ENCODE assay signal across 8 mouse cellular contexts in genomic region chr11:96318368-96319070, GRCm38 (mm10). TPM values are rescaled to one million over a fixed set of nuclear protein-coding genes. Genes with fewer than 3 reads are reported as not detected.
DNase-seq lines count a peak whose midpoint lies in the region; ATAC-seq lines count a peak whose summit lies in the region.

No protein-coding gene starts in this region.

- WGBS in lung, embryonic 15.5 days = under 1% methylated on average over 34 of the region's 45 CpGs

- H3K4me3 ChIP-seq in lung, embryonic 15.5 days = peak overlapping the region; percentile 58

- no peaks in the 10 kb centered on the region for H3K36me3 ChIP-seq in lung, embryonic 15.5 days

- peak; percentile 48 to 63 for DNase-seq in B cell, adult 2 months
- DNase-seq in adrenal gland, postnatal 14 days = peak; percentile 91
- DNase-seq in heart, adult 18-20 months = peak; percentile 59 to 78
- DNase-seq in kidney, adult 18-20 months = peak; percentile 86
- DNase-seq in ovary, postnatal 36 days (ENCODE audit: low spot score) = peak; percentile 55
- DNase-seq in gastrocnemius, postnatal 14 days = no peak
- DNase-seq in left cerebral cortex, postnatal 36 days (ENCODE audit: low spot score in 2 of 2) = no peak

- peak overlapping the region; percentile 99 for H3K27ac ChIP-seq in lung, embryonic 15.5 days

- peaks cover 21% of the 10 kb centered on the region; the same call in 1 of the 2 replicates for H3K4me1 ChIP-seq in lung, embryonic 15.5 days

- peaks cover 65% of the 10 kb centered on the region for H3K27me3 ChIP-seq in lung, embryonic 15.5 days

- peak overlapping the region; percentile 77 for H3K9ac ChIP-seq in lung, embryonic 15.5 days

- H3K9me3 ChIP-seq in lung, embryonic 15.5 days = no peaks in the 10 kb centered on the region

- intact Hi-C loops in gastrocnemius, postnatal 14 days (cut with DNase I; ENCODE audit: low total_unique reads) = no loop called here
- intact Hi-C loops in left cerebral cortex, postnatal 36 days (cut with DNase I) = loop anchor here (10.0 kb wide), 1 partner anchor 314 kb away; the partner anchor contains the start of gene Igf2bp1

- H3K4me2 ChIP-seq in lung, embryonic 15.5 days = peak overlapping the region; percentile 70

- ATAC-seq in lung, embryonic 15.5 days (ENCODE audit: borderline replicate concordance, extremely low read depth, low FRiP score, low TSS enrichment) = peak; percentile 73

RNA-seq across cellular contexts. Expression of gene Hoxb4, which starts 0.5 kb away (rescaled TPM):
- 14.0 and 15.7 TPM in 2 replicates for total RNA-seq in adrenal gland, postnatal 14 days (2021)
- total RNA-seq in heart, adult 18-20 months (2021) = under 1 TPM; 0.62 to 0.64 TPM
- polyA plus RNA-seq in lung, embryonic 15.5 days (2015; fragmentation: Nextera tagmentation; extraction: Ambion mirVana) = 4.3 and 4.4 TPM in 2 replicates
- total RNA-seq in gastrocnemius, postnatal 14 days (2021) = under 1 TPM; 0.51 to 0.53 TPM
- total RNA-seq in left cerebral cortex, postnatal 36 days (2021) = not detected

RNA-seq across cellular contexts. Expression of gene Hoxb3, which starts 4.6 kb away (rescaled TPM):
- 17.1 and 26.0 TPM in 2 replicates for total RNA-seq in adrenal gland, postnatal 14 days (2021)
- total RNA-seq in heart, adult 18-20 months (2021) = under 1 TPM; 0.12 to 0.57 TPM
- polyA plus RNA-seq in lung, embryonic 15.5 days (2015; fragmentation: Nextera tagmentation; extraction: Ambion mirVana) = 3.0 and 3.8 TPM in 2 replicates
- total RNA-seq in gastrocnemius, postnatal 14 days (2021) = under 1 TPM; 0.66 to 0.80 TPM
- total RNA-seq in left cerebral cortex, postnatal 36 days (2021) = not detected

RNA-seq across cellular contexts. Expression of gene Hoxb5, which starts 15.4 kb away (rescaled TPM):
- total RNA-seq in adrenal gland, postnatal 14 days (2021) = 17.1 and 18.7 TPM in 2 replicates
- under 1 TPM; 0.12 to 0.21 TPM for total RNA-seq in heart, adult 18-20 months (2021)
- polyA plus RNA-seq in lung, embryonic 15.5 days (2015; fragmentation: Nextera tagmentation; extraction: Ambion mirVana) = 46.1 and 54.1 TPM in 2 replicates
- total RNA-seq in gastrocnemius, postnatal 14 days (2021) = under 1 TPM; 0.90 to 0.91 TPM
- not detected for total RNA-seq in left cerebral cortex, postnatal 36 days (2021)

RNA-seq across cellular contexts. Expression of gene Hoxb6, which starts 26.2 kb away (rescaled TPM):
- total RNA-seq in adrenal gland, postnatal 14 days (2021) = 35.7 and 39.8 TPM in 2 replicates
- total RNA-seq in heart, adult 18-20 months (2021) = not detected
- 15.2 and 16.9 TPM in 2 replicates for polyA plus RNA-seq in lung, embryonic 15.5 days (2015; fragmentation: Nextera tagmentation; extraction: Ambion mirVana)
- total RNA-seq in gastrocnemius, postnatal 14 days (2021) = under 1 TPM; 0.43 to 0.75 TPM
- not detected for total RNA-seq in left cerebral cortex, postnatal 36 days (2021)

RNA-seq across cellular contexts. Expression of gene Hoxb2, which starts 31.8 kb away (rescaled TPM):
- 18.0 and 19.3 TPM in 2 replicates for total RNA-seq in adrenal gland, postnatal 14 days (2021)
- total RNA-seq in heart, adult 18-20 months (2021) = under 1 TPM; 0.46 to 0.62 TPM
- polyA plus RNA-seq in lung, embryonic 15.5 days (2015; fragmentation: Nextera tagmentation; extraction: Ambion mirVana) = 36.9 and 39.2 TPM in 2 replicates
- 1 to 10 TPM in 1 of 2 experiments, under 1 TPM in 1; 0.51 to 1.1 TPM for total RNA-seq in gastrocnemius, postnatal 14 days (2021)
- total RNA-seq in left cerebral cortex, postnatal 36 days (2021) = not detected

Comparison
In these comparisons a context has a peak if more than half of its experiments do, and no peak if none do; other contexts are left out.
1. DNase-seq: peak in B cell, adult 2 months (2 of 2), adrenal gland, postnatal 14 days (single experiment), heart, adult 18-20 months (2 of 2), kidney, adult 18-20 months (single experiment) and ovary, postnatal 36 days (single experiment); none in gastrocnemius, postnatal 14 days (single experiment) and left cerebral cortex, postnatal 36 days (0 of 2).
2. RNA of gene Hoxb3, which starts 4.6 kb away (total RNA-seq): 17.1 to 26.0 TPM in adrenal gland, postnatal 14 days; 0.66 to 0.80 TPM in gastrocnemius, postnatal 14 days, 0.12 to 0.57 TPM in heart, adult 18-20 months and not detected in left cerebral cortex, postnatal 36 days; every median in the first group is over 10 times any median in the second.